Mouse (Mus musculus): ENCODE results near the gene Map3k10.
A peak's percentile ranks its signal among the peaks of the same experiment; 100 is the strongest.

Map3k10 gene

DNA sequence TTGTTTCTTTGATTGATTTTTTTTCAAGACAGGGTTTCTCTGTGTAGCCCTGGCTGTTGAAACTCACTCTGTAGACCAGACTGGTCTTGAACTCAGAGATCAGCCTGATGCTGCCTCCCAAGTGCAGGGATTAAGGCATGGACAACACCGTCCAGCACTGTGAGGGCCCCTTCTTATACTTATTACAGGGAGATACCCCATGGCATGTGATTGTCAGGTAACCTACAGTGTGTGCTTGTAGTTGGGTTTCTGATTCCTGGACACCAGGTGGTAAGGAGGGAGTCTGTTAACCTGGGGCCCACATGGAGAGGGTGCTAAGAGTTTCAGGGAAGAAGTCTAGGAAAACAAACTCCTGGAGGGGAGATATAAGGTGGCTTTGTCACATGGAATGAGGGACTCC lies 12.6 kb upstream of the Map3k10 start:
- peaks cover 38% of the 10 kb centered on the region for H3K4me1 ChIP-seq (replicated peaks; ENCODE audit: low read depth, low read length)
- TF ChIP-seq POU5F1 (IDR thresholded peaks at IDR 0.05; ENCODE audit: borderline replicate concordance, low read length) (no peak), CTCF (conservative IDR thresholded peaks at IDR 0.05; ENCODE audit: low read length) (no peak), NANOG (IDR thresholded peaks at IDR 0.05; ENCODE audit: borderline replicate concordance, low read length) (no peak)
- H3K9me3 ChIP-seq (ENCODE audit: low read length) = no peaks in the 10 kb centered on the region
- H3K27me3 ChIP-seq (ENCODE audit: insufficient read depth, low read length) = peaks cover 8% of the 10 kb centered on the region; the same call in 1 of the 2 replicates
- H3K4me3 ChIP-seq (replicated peaks; ENCODE audit: low read length) = no peak overlapping the region
- no peaks in the 10 kb centered on the region for H3K36me3 ChIP-seq (ENCODE audit: insufficient read depth, low read length)

DNA sequence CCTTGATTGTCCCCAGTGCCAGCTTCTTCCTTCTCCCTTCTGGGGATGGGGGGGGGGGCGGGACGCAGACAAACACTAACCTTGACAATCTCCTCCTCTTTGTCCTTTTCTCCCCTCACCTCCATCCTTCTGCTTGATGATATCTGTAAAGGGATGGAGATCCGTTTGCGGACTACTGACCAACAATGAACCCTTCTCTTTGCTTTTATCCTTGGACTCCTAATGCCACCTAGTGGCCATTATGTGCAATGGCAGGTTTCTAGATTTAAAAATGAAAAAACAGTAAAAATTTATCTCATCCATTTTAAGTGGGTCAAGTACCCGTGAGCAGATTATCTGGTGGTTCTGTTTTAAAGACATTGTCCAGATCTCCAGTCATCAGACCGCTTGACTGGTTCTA lies 11.3 kb upstream of the Map3k10 start:
- TF ChIP-seq NANOG (IDR thresholded peaks at IDR 0.05; ENCODE audit: borderline replicate concordance, low read length) (no peak), CTCF (conservative IDR thresholded peaks at IDR 0.05; ENCODE audit: low read length) (peak; percentile 26), POU5F1 (IDR thresholded peaks at IDR 0.05; ENCODE audit: borderline replicate concordance, low read length) (no peak)
- Histone ChIP-seq H3K36me3 (ENCODE audit: insufficient read depth, low read length) (no peaks in the 10 kb centered on the region), H3K9me3 (ENCODE audit: low read length) (no peaks in the 10 kb centered on the region), H3K4me3 (replicated peaks; ENCODE audit: low read length) (no peak overlapping the region), H3K27me3 (ENCODE audit: insufficient read depth, low read length) (peaks cover 8% of the 10 kb centered on the region; the same call in 1 of the 2 replicates), H3K4me1 (replicated peaks; ENCODE audit: low read depth, low read length) (peaks cover 34% of the 10 kb centered on the region)

DNA sequence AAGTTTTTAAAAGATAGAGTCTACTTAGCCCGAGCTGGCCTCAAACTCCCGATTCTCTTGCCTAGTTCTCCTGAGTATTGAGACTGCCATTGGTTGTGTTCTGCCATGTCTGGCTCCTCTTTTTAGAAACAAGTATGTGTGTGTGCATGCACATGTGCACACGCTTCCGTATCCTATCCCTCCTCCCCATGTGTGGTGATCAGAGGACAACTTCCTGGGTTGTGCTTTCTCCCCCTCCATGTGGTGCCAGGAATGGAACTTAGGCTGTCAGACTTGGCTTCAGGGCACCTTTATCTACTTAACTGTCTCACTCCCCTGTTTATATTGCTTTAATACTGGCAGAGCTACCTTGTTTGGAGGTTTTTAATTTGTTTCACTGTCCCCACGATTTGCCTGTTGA lies 10.8 kb upstream of the Map3k10 start:
- TF ChIP-seq POU5F1 (IDR thresholded peaks at IDR 0.05; ENCODE audit: borderline replicate concordance, low read length) (no peak), CTCF (conservative IDR thresholded peaks at IDR 0.05; ENCODE audit: low read length) (no peak), NANOG (IDR thresholded peaks at IDR 0.05; ENCODE audit: borderline replicate concordance, low read length) (no peak)
- H3K4me3 ChIP-seq (replicated peaks; ENCODE audit: low read length) = no peak overlapping the region
- H3K4me1 ChIP-seq (replicated peaks; ENCODE audit: low read depth, low read length) = peaks cover 29% of the 10 kb centered on the region
- H3K36me3 ChIP-seq (ENCODE audit: insufficient read depth, low read length) = no peaks in the 10 kb centered on the region
- no peaks in the 10 kb centered on the region for H3K9me3 ChIP-seq (ENCODE audit: low read length)
- peaks cover 8% of the 10 kb centered on the region; the same call in 1 of the 2 replicates for H3K27me3 ChIP-seq (ENCODE audit: insufficient read depth, low read length)

DNA sequence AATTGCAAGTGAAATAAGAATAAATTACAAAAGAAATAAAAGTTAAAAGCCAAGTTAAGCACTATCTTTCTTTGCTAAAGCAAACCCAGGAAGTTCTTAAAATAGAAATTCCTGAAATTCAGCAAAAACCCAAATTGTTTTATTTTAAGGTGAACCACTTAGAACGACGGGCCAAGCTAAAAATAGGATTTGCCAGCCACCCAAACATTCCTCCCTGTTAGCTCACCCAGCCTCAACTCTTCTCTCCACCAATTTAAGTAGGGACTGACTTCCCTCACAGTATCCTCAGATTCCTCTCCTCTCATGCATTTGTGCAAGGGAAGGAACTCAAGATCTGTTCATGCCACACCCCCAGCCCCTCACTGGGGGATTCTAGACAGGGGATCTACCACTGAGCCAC lies 8.8 kb upstream of the Map3k10 start:
- H3K4me3 ChIP-seq (replicated peaks; ENCODE audit: low read length) = no peak overlapping the region
- H3K36me3 ChIP-seq (ENCODE audit: insufficient read depth, low read length) = peaks cover 7% of the 10 kb centered on the region; the same call in 1 of the 2 replicates
- TF ChIP-seq CTCF (conservative IDR thresholded peaks at IDR 0.05; ENCODE audit: low read length) = no peak
- H3K27me3 ChIP-seq (ENCODE audit: insufficient read depth, low read length) = peaks cover 8% of the 10 kb centered on the region; the same call in 1 of the 2 replicates
- H3K4me1 ChIP-seq (replicated peaks; ENCODE audit: low read depth, low read length) = peaks cover 16% of the 10 kb centered on the region
- no peaks in the 10 kb centered on the region for H3K9me3 ChIP-seq (ENCODE audit: low read length)

DNA sequence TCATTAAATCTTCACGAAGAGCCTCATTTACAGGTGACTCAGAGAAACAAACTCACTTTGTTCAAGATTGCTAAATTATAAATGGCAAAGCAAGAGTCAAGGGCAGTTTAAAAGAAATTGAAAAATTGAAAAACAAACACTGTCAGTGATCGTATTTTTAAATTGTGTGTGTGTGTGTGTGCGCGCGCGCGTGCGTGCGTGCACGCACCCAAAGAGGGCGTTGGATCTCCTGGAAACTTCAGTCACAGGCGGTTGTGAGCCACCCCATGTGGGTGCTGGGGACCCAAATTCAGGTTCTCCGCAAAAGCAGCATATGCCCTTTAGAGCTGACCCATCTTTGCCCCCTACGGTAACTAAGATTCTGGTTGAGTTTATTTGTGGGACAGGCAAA lies 819 bp upstream of the Map3k10 start:
- H3K36me3 ChIP-seq (ENCODE audit: insufficient read depth, low read length) = peaks cover 36% of the 10 kb centered on the region
- H3K27me3 ChIP-seq (ENCODE audit: insufficient read depth, low read length) = peaks cover 15% of the 10 kb centered on the region
- H3K4me1 ChIP-seq (replicated peaks; ENCODE audit: low read depth, low read length) = peaks cover 35% of the 10 kb centered on the region
- no peaks in the 10 kb centered on the region for H3K9me3 ChIP-seq (ENCODE audit: low read length)
- H3K4me3 ChIP-seq (replicated peaks; ENCODE audit: low read length) = peak overlapping the region; percentile 90
- TF ChIP-seq CTCF (conservative IDR thresholded peaks at IDR 0.05; ENCODE audit: low read length) (no peak), NANOG (IDR thresholded peaks at IDR 0.05; ENCODE audit: borderline replicate concordance, low read length) (no peak), POU5F1 (IDR thresholded peaks at IDR 0.05; ENCODE audit: borderline replicate concordance, low read length) (no peak)

DNA sequence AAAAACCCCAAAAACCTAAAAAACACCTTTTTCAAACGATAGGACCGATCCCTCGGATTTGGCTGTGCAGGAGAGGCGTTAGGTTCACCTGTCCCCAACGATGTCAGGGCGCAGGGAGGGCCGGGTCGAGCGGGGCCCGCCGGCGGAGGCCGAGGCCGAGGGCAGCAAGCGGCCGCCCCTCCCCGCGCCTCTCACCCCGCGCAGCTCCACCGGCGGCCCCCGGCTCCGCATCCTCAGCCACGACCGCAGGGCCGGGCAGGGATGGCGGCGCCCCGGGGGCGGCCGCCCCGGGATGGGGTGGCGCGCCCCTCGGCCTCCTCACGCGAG lies 240 bp downstream of the Map3k10 start:
- Histone ChIP-seq H3K4me1 (replicated peaks; ENCODE audit: low read depth, low read length) (peaks cover 35% of the 10 kb centered on the region), H3K36me3 (ENCODE audit: insufficient read depth, low read length) (peaks cover 41% of the 10 kb centered on the region)
- TF ChIP-seq NANOG (IDR thresholded peaks at IDR 0.05; ENCODE audit: borderline replicate concordance, low read length) = no peak
- no peak for TF ChIP-seq CTCF (conservative IDR thresholded peaks at IDR 0.05; ENCODE audit: low read length)
- no peak for TF ChIP-seq POU5F1 (IDR thresholded peaks at IDR 0.05; ENCODE audit: borderline replicate concordance, low read length)

DNA sequence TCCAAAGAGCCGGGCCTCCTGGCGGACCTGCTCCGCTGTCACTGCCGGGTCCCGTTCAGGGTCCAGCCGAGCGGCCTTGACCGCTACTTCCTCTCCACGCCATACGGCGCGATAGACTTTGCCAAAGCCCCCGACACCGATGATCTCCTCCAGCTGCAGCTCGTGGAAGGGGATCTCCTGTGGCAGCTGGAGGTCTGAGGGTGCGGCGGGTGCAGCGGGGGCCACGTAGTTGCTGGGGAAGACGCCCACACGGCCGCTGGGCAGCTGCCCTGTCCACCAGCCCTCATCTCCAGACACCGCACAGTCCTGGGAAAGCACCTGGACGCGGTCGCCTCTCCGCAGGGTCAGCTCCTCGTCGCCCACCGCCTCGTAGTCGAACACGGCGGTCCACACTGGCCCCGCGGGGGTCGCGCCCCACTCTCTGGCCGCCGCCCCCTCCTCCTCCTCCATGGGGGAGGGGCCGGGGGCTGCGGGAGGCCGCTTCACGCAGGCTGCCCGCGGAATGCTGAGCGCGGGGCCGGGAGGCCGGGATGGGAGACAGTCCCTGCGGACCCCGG lies 745 bp downstream of the Map3k10 start:
- peak overlapping the region; percentile 90 for H3K4me3 ChIP-seq (replicated peaks; ENCODE audit: low read length)
- peaks cover 15% of the 10 kb centered on the region for H3K27me3 ChIP-seq (ENCODE audit: insufficient read depth, low read length)
- TF ChIP-seq CTCF (conservative IDR thresholded peaks at IDR 0.05; ENCODE audit: low read length) = no peak
- no peak for TF ChIP-seq POU5F1 (IDR thresholded peaks at IDR 0.05; ENCODE audit: borderline replicate concordance, low read length)
- no peak for TF ChIP-seq NANOG (IDR thresholded peaks at IDR 0.05; ENCODE audit: borderline replicate concordance, low read length)
- peaks cover 35% of the 10 kb centered on the region for H3K4me1 ChIP-seq (replicated peaks; ENCODE audit: low read depth, low read length)
- H3K36me3 ChIP-seq (ENCODE audit: insufficient read depth, low read length) = peaks cover 37% of the 10 kb centered on the region
- H3K9me3 ChIP-seq (ENCODE audit: low read length) = no peaks in the 10 kb centered on the region

More for the DNA sequence above, 240 bp downstream of the Map3k10 start:
- Histone ChIP-seq H3K27me3 (ENCODE audit: insufficient read depth, low read length) (peaks cover 15% of the 10 kb centered on the region), H3K9me3 (ENCODE audit: low read length) (no peaks in the 10 kb centered on the region), H3K4me3 (replicated peaks; ENCODE audit: low read length) (peak overlapping the region; percentile 90)

DNA sequence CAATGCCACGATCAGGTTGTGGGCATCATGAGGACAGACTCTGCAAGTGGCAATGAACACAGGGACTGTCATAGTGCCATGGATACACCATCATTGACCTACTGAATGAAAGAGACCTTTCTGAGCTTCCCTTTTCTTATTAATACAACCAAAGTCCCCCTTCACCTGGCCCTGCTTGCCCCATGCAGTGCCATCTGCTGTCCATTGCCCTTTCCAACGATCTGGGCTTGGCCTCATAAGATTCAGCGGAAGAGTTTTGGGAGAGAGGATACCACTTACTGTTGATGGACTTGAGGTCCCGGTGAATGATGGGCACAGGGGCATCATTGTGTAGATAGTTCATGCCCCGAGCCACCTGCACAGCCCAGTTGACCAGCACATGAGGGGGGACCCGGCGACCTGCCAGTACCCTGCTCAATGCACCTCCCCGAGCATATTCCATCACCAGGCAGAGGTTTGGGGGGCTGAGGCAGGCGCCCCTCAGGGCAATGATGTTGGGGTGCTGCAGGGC lies 1.3 kb downstream of the Map3k10 start:
- peaks cover 43% of the 10 kb centered on the region for H3K36me3 ChIP-seq (ENCODE audit: insufficient read depth, low read length)
- H3K27me3 ChIP-seq (ENCODE audit: insufficient read depth, low read length) = peaks cover 15% of the 10 kb centered on the region
- H3K4me1 ChIP-seq (replicated peaks; ENCODE audit: low read depth, low read length) = peaks cover 41% of the 10 kb centered on the region
- no peak for TF ChIP-seq NANOG (IDR thresholded peaks at IDR 0.05; ENCODE audit: borderline replicate concordance, low read length)
- TF ChIP-seq CTCF (conservative IDR thresholded peaks at IDR 0.05; ENCODE audit: low read length) = no peak
- TF ChIP-seq POU5F1 (IDR thresholded peaks at IDR 0.05; ENCODE audit: borderline replicate concordance, low read length) = no peak
- H3K9me3 ChIP-seq (ENCODE audit: low read length) = no peaks in the 10 kb centered on the region
- H3K4me3 ChIP-seq (replicated peaks; ENCODE audit: low read length) = peak overlapping the region; percentile 90

DNA sequence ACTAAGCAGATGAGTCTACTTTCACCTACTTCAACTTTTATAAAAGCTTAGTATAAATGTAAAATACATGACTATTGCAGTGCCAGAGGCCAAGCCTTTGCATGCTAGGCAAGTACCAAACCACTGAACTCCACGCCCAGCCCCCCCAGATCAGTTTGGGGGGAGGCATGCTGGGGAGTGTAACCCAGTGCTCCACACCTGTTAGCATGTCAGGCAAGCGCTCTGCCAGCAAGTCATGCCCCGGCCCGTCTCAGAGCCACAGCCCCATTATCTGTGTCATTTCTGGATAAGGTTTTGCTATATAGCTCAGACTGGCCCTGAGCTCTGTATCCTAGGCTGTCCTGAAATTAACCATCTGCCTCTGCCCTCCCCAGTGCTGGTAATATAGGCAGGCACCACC lies 12.4 kb downstream of the Map3k10 start:
- Histone ChIP-seq H3K4me1 (replicated peaks; ENCODE audit: low read depth, low read length) (peaks cover 62% of the 10 kb centered on the region), H3K9me3 (ENCODE audit: low read length) (no peaks in the 10 kb centered on the region), H3K36me3 (ENCODE audit: insufficient read depth, low read length) (peaks cover 5% of the 10 kb centered on the region; the same call in 1 of the 2 replicates), H3K27me3 (ENCODE audit: insufficient read depth, low read length) (peaks cover 62% of the 10 kb centered on the region), H3K4me3 (replicated peaks; ENCODE audit: low read length) (no peak overlapping the region)
- no peak for TF ChIP-seq NANOG (IDR thresholded peaks at IDR 0.05; ENCODE audit: borderline replicate concordance, low read length)
- no peak for TF ChIP-seq CTCF (conservative IDR thresholded peaks at IDR 0.05; ENCODE audit: low read length)

All from E14TG2a.4 (cell line).